Mouse (Mus musculus) liver, postnatal 0 days (tissue): ENCODE data around the gene Sufu.

Experiments
- CTCF ChIP-seq: sonication (generic); IDR thresholded peaks from 2 replicates; pipeline ENCODE4 v1.5.1; 2016; ENCODE audit warnings: antibody characterized with exemption, low read depth
- EP300 ChIP-seq: IDR thresholded peaks from 2 replicates; pipeline ENCODE4 v1.6.1; 2016; ENCODE audit warnings: antibody characterized with exemption, low read depth, mild to moderate bottlenecking

- TF ChIP-seq CTCF (peak; percentile 22; the same call in 1 of the 2 replicates), EP300 (no peak)
Measured at GRCm38 (mm10) chr19:46532031-46532688, 135.5 kb downstream of the Sufu start.
